Comparison of ENCODE assay signal across 8 mouse cellular contexts in the genomic region with DNA sequence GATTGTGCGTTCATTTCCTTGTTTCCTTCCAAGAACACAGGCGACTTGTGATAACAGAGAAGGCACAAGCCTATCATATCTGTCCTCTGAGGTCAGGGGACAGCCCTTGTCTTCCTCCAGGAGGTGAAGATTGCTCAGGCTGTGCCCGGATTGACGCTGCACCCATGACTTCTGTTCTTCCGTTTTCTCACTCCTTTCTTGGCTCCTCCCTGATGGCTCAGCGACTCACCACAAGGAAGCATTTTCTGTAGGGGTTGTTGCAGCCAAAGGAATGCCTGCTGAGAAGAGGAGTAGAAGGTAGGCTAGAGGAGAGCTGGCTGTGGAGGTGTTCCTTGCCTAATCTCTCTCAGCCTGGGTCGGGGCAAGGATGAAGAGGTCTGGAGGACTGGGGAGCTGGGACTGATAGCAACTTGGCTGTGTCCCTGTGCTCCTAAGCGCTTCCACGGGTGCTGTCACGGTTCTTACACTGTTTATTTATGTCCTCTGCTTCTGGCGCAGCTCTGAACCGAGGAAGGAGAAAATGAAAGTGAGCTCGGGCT. TPM values are rescaled to one million over a fixed set of nuclear protein-coding genes. Genes with fewer than 3 reads are reported as not detected.
DNase-seq lines count a peak whose midpoint lies in the region; ATAC-seq lines count a peak whose summit lies in the region.

No protein-coding gene starts in this region.

- DNase-seq in neural tube, embryonic 11.5 days (ENCODE audit: low spot score), result no peak
- no peak for DNase-seq in neural tube, embryonic 10.5 days (ENCODE audit: extremely low spot score, low spot score)
- peak; percentile 52 to 57 for DNase-seq in thymus, postnatal 36 days
- no peak for DNase-seq in cerebellum, adult 18-20 months

- peak overlapping the region; percentile 14; the same call in 1 of the 2 replicates for H3K4me2 ChIP-seq in neural tube, embryonic 11.5 days (ENCODE audit: low read depth)
- peak overlapping the region; percentile 77 for H3K4me2 ChIP-seq in heart, embryonic 15.5 days
- peak overlapping the region; percentile 43 for H3K4me2 ChIP-seq in limb, embryonic 12.5 days
- peak overlapping the region; percentile 47 for H3K4me2 ChIP-seq in midbrain, embryonic 16.5 days (ENCODE audit: low read length)

- H3K9ac ChIP-seq in neural tube, embryonic 11.5 days (ENCODE audit: low read length), result no peak overlapping the region
- H3K9ac ChIP-seq in heart, embryonic 15.5 days, result peak overlapping the region; percentile 59
- 0 out of 2 replicates have a peak overlapping the region, but pooled peaks have one; percentile 31 for H3K9ac ChIP-seq in limb, embryonic 12.5 days (replicated peaks)
- peak overlapping the region; percentile 36; the same call in 1 of the 2 replicates for H3K9ac ChIP-seq in midbrain, embryonic 16.5 days (ENCODE audit: low read depth, low read length)

- no peak for ATAC-seq in neural tube, embryonic 11.5 days (ENCODE audit: insufficient read depth, low FRiP score, low TSS enrichment)
- ATAC-seq in heart, embryonic 15.5 days (replicated peaks; ENCODE audit: insufficient number of reproducible peaks, insufficient read depth, low FRiP score, low read depth), result 0 out of 2 replicates have a peak, but pooled peaks have one; percentile 19
- ATAC-seq in limb, embryonic 12.5 days (ENCODE audit: insufficient number of reproducible peaks, insufficient read depth, low FRiP score, low TSS enrichment, low read depth), result no peak
- ATAC-seq in midbrain, embryonic 16.5 days, result no peak

- H3K4me1 ChIP-seq in neural tube, embryonic 11.5 days (ENCODE audit: control insufficient read depth, insufficient read depth, low read length), result peaks cover 4% of the 10 kb centered on the region; the same call in 1 of the 2 replicates
- H3K4me1 ChIP-seq in brown adipose tissue, adult 24 weeks (ENCODE audit: control insufficient read depth, insufficient read depth, insufficient read length, low read length), result no peaks in the 10 kb centered on the region
- peaks cover 41% of the 10 kb centered on the region for H3K4me1 ChIP-seq in heart, embryonic 15.5 days (replicated peaks)
- peaks cover 25% of the 10 kb centered on the region for H3K4me1 ChIP-seq in limb, embryonic 12.5 days (replicated peaks)
- H3K4me1 ChIP-seq in midbrain, embryonic 16.5 days (ENCODE audit: control insufficient read depth, insufficient read depth, low read length), result peaks cover 28% of the 10 kb centered on the region

- H3K27me3 ChIP-seq in neural tube, embryonic 11.5 days (ENCODE audit: control insufficient read depth, insufficient read depth, low read length), result no peaks in the 10 kb centered on the region
- no peaks in the 10 kb centered on the region for H3K27me3 ChIP-seq in heart, embryonic 15.5 days
- peaks cover 4% of the 10 kb centered on the region; the same call in 1 of the 2 replicates for H3K27me3 ChIP-seq in limb, embryonic 12.5 days
- no peaks in the 10 kb centered on the region for H3K27me3 ChIP-seq in midbrain, embryonic 16.5 days (ENCODE audit: control insufficient read depth, insufficient read depth, low read depth, low read length)

- WGBS in neural tube, embryonic 11.5 days, result 50% methylated on average over 13 of the region's 13 CpGs
- 10% methylated on average over 13 of the region's 13 CpGs for WGBS in heart, embryonic 15.5 days
- WGBS in limb, embryonic 12.5 days, result 48% methylated on average over 13 of the region's 13 CpGs
- 46% methylated on average over 13 of the region's 13 CpGs for WGBS in midbrain, embryonic 16.5 days

- 0 out of 2 replicates have a peak, but pooled peaks cover 2% of the 10 kb centered on the region for H3K36me3 ChIP-seq in neural tube, embryonic 11.5 days (ENCODE audit: control insufficient read depth, insufficient read depth, low read length)
- H3K36me3 ChIP-seq in heart, embryonic 15.5 days, result no peaks in the 10 kb centered on the region
- H3K36me3 ChIP-seq in limb, embryonic 12.5 days, result 0 out of 2 replicates have a peak, but pooled peaks cover 4% of the 10 kb centered on the region
- peaks cover 12% of the 10 kb centered on the region; the same call in 1 of the 2 replicates for H3K36me3 ChIP-seq in midbrain, embryonic 16.5 days (ENCODE audit: control insufficient read depth, insufficient read depth, low read length)

- H3K27ac ChIP-seq in neural tube, embryonic 11.5 days (ENCODE audit: low read depth, low read length), result no peak overlapping the region
- H3K27ac ChIP-seq in brown adipose tissue, adult 24 weeks (replicated peaks; ENCODE audit: low read depth, low read length), result peak overlapping the region; percentile 22; the same call in 1 of the 2 replicates
- peak overlapping the region; percentile 87 for H3K27ac ChIP-seq in heart, embryonic 15.5 days
- no peak overlapping the region for H3K27ac ChIP-seq in limb, embryonic 12.5 days
- peak overlapping the region; percentile 10; the same call in 1 of the 2 replicates for H3K27ac ChIP-seq in midbrain, embryonic 16.5 days (ENCODE audit: low read length)

- H3K4me3 ChIP-seq in neural tube, embryonic 11.5 days (ENCODE audit: low read depth, low read length), result no peak overlapping the region
- peak overlapping the region; percentile 58 for H3K4me3 ChIP-seq in brown adipose tissue, adult 24 weeks (ENCODE audit: insufficient read depth, low read depth, low read length)
- peak overlapping the region; percentile 50 for H3K4me3 ChIP-seq in heart, embryonic 15.5 days
- H3K4me3 ChIP-seq in limb, embryonic 12.5 days (replicated peaks), result peak overlapping the region; percentile 23
- H3K4me3 ChIP-seq in midbrain, embryonic 16.5 days (ENCODE audit: low read depth, low read length), result peak overlapping the region; percentile 11; the same call in 1 of the 2 replicates

- no peaks in the 10 kb centered on the region for H3K9me3 ChIP-seq in neural tube, embryonic 11.5 days (ENCODE audit: control insufficient read depth, low read length)
- H3K9me3 ChIP-seq in heart, embryonic 15.5 days (replicated peaks), result no peaks in the 10 kb centered on the region
- H3K9me3 ChIP-seq in limb, embryonic 12.5 days, result no peaks in the 10 kb centered on the region
- no peaks in the 10 kb centered on the region; the same call in 1 of the 2 replicates for H3K9me3 ChIP-seq in midbrain, embryonic 16.5 days (replicated peaks; ENCODE audit: control insufficient read depth, low read length, poor library complexity, severe bottlenecking)

RNA-seq across cellular contexts. Expression of a gene that starts 2.6 kb away (rescaled TPM):
- 26.7 and 29.2 TPM in 2 replicates for polyA plus RNA-seq in neural tube, embryonic 11.5 days (2014; fragmentation: Nextera tagmentation; extraction: Ambion mirVana)
- 2.6 and 3.6 TPM in 2 replicates for polyA plus RNA-seq in brown adipose tissue, adult 24 weeks (2012; ENCODE audit: insufficient read depth, insufficient read length, missing spikeins)
- polyA plus RNA-seq in heart, embryonic 15.5 days (2015; fragmentation: Nextera tagmentation; extraction: Ambion mirVana), result 23.4 and 24.3 TPM in 2 replicates
- 10.5 and 11.4 TPM in 2 replicates for polyA plus RNA-seq in limb, embryonic 12.5 days (2016; fragmentation: Nextera tagmentation; extraction: Ambion mirVana)
- polyA plus RNA-seq in midbrain, embryonic 16.5 days (2015; fragmentation: Nextera tagmentation; extraction: Ambion mirVana), result 36.2 and 45.6 TPM in 2 replicates

RNA-seq across cellular contexts. Expression of a gene that starts 11.7 kb away (rescaled TPM):
- polyA plus RNA-seq in neural tube, embryonic 11.5 days (2014; fragmentation: Nextera tagmentation; extraction: Ambion mirVana), result 13.0 and 14.1 TPM in 2 replicates
- 0.44 TPM in 1 of 2 replicates, not detected in the other for polyA plus RNA-seq in brown adipose tissue, adult 24 weeks (2012; ENCODE audit: insufficient read depth, insufficient read length, missing spikeins)
- 5.9 and 6.4 TPM in 2 replicates for polyA plus RNA-seq in heart, embryonic 15.5 days (2015; fragmentation: Nextera tagmentation; extraction: Ambion mirVana)
- 16.8 and 18.7 TPM in 2 replicates for polyA plus RNA-seq in limb, embryonic 12.5 days (2016; fragmentation: Nextera tagmentation; extraction: Ambion mirVana)
- 21.8 and 31.3 TPM in 2 replicates for polyA plus RNA-seq in midbrain, embryonic 16.5 days (2015; fragmentation: Nextera tagmentation; extraction: Ambion mirVana)

Comparison
In these comparisons a context has a peak if more than half of its experiments do, and no peak if none do; other contexts are left out.
1. DNase-seq: peak in thymus, postnatal 36 days (2 of 2); none in neural tube, embryonic 11.5 days (single experiment), neural tube, embryonic 10.5 days (single experiment) and cerebellum, adult 18-20 months (0 of 2).
2. H3K27ac ChIP-seq: peak in brown adipose tissue, adult 24 weeks (single experiment), heart, embryonic 15.5 days (single experiment) and midbrain, embryonic 16.5 days (single experiment); none in neural tube, embryonic 11.5 days (single experiment) and limb, embryonic 12.5 days (single experiment).
3. H3K4me2 ChIP-seq: peak in every context shown above with its lines; median percentile 77 in heart, embryonic 15.5 days; 47 in midbrain, embryonic 16.5 days; 43 in limb, embryonic 12.5 days; 14 in neural tube, embryonic 11.5 days.